Mouse (Mus musculus): ENCODE data around the gene Axin1. TPM values are rescaled to one million over a fixed set of nuclear protein-coding genes. Genes with fewer than 3 reads are reported as not detected.

The Axin1 gene
- 14.9 and 18.4 TPM in 2 replicates for polyA plus RNA-seq (2015; fragmentation: Nextera tagmentation; extraction: Ambion mirVana)

DNA sequence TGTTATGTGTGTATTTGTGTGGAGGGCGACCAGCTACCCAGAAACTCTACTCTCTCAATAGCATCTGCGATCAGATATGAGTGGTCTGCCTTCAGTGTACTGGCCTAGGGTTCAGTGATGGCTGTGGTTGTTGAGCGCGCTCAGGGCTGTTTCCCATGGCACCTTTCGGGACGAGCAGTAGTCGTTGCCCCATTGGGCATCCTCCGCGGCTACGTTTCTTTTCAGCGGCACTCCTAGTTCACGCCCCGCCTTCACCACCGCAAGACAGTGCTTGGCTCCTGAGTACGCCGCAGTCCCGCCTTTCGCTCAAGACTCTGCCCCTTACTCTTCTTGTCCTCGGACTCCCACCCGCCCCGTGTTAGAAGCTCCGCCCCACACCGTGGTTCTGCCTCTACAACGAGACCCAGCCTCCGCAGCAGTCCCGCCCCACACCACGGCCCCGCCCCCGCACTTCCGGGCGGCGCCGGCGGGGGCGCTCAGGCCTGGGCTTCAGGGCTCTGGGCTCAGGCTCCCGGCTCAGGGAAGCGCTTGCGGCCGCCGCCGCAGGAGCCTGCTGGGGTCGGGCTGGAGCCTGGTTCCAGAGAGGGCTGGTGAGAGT lies at the start of gene Axin1:
Gene Axin1, plus strand, starts transcription at position 450 of the 598 bp plus-strand sequence.

DNA sequence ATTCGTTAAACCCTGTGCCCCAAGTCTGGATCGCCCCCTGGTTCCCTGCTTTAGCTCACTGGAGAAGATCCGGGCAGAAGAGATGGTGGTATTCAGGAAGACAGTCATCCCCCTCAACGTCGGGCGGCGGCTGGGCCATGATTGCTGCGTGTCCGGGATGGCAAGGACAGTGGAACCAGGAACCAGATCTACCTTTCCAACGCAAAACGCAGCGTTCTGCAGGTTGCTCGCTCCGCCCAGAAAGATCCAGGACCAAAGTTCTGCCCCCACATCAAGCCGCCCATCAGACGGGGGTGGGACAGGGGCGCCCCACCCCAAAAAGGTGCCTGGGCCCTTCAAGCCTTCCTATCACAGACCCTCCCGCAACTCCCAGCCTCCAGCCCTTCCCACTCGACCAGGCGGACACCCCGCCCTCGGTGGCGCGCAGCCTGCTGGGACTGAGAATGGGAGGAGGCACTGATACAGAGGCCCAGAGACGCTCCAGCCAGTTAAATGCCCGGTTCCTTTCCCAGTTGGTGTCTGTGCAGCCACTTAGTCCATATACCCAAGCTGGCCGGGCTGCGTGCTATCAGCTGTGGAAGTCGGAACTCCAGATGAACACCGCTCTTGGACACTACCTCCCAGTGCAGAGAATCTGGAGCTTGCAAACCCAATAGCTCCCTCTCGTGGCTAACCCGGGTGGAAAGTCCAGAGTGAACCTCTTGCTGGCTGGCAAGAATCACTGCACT lies 48.4 kb upstream of the Axin1 start, which contains the start of gene Decr2:
Gene Decr2, minus strand, starts transcription at position 433 of the 728 bp plus-strand sequence.

DNA sequence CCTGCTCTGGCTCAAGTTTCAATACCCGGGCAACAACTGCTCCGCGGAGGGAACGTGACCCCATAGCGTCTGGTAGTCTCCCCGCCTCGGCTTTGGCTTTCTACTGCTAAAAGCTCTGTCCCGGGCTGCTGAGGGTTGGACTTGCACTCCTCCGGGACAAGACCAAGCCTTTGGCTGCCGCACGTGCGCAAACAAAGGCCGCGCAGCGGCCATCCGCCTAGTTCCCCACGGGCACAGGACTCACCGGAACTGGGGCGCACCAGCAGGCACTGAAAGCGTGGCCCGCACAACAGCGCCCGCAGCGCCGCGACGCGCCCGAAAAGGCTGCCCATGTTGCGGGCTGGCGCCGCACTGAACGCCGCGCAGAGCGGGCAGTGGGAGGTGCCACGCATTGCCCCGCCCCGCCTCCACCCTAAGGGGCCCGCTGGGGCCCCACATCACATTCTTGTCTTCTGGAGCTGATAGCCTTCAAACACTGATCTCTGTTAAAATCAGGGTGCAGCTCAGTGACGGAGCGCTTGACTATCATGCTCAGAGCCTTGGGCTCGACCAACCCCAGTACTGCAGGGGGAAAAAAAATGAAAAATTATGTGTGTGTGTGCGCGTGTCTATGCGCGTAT lies 43.3 kb upstream of the Axin1 start, which contains the start of gene Nme4:
Gene Nme4, minus strand, starts transcription at position 482 of the 620 bp plus-strand sequence.

DNA sequence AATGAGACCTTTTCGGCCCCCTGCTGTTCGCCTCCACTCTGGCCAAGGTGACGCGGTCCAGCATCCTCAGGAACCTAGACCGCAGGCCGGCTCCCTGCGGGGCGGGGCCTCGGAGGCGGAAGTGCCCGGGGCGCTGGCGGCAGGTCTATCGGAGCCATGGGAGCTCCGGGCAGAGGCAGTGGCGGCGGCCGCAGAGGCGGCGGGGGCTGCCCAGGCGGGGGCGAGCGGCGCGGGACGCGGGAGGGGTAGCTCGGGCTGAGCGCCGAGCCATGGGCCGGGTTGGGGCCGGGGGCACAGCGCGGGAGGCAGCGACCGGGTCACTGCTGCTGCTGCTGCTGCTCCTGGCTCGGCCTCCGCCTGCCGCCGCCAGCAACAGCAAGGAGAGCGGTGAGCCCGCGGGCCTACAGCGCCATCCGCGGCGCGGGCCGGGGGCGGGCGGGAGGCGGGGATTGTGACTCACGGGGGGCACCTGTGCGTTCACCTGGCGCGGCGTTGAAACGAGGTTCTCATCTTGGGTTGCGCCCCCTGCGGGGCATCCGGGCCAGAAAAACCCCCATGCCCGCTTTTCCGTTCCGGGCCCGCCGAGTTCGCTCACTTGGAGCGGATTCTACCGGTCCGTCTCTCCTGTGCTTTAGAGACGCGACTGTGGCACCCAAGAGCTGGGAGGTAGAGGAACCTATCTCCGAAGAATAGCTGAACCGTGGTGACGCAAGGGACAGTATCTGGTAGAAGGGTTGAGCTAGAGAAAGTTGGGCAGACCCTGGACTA lies 25.1 kb upstream of the Axin1 start, which contains the start of gene Tmem8:
Gene Tmem8, plus strand, starts transcription at position 119 of the 768 bp plus-strand sequence.

DNA sequence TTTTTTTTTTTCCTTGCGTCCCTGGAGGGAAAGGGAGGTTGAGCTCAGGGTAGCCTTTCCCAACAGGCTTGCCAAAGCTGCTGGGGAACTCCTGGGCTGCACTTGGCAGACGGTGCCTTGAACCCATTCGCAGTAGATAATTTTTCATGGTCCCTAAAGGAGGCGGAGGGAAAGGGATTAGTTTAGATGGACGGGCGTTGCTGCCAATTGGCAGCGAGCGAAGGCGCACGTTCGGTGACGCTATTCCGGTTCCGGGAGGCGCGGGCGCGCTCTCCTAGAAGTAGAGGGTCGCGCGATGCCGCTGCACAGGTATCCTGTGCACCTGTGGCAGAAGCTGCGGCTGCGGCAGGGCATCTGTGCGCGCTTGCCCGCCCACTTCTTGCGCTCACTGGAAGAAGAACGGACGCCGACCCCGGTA lies 15.2 kb upstream of the Axin1 start, which contains the start of gene Mrpl28:
Gene Mrpl28, plus strand, starts transcription at position 234 of the 418 bp plus-strand sequence.

DNA sequence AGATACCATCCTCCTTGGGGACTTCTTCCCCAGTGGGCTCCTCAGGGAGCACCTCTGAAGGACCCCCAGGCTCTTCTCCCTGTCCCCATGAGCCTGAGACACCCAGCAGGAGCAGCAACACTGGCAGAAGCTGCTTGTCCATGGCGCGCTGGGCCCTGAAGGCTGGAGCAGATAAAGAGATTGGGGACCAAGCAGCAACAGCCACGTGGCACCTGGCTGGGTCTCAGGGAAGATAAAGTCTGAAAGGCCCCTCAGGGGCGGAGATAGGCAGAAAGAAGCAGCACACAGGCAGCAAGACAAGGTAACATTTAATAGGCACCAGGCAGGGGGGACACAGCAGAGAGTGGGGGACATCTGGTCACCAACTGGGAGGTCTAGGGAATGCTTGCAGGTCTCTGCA lies 60.4 kb downstream of the Axin1 start, which contains the start of gene Pdia2:
Gene Pdia2, minus strand, starts transcription at position 196 of the 400 bp plus-strand sequence.

DNA sequence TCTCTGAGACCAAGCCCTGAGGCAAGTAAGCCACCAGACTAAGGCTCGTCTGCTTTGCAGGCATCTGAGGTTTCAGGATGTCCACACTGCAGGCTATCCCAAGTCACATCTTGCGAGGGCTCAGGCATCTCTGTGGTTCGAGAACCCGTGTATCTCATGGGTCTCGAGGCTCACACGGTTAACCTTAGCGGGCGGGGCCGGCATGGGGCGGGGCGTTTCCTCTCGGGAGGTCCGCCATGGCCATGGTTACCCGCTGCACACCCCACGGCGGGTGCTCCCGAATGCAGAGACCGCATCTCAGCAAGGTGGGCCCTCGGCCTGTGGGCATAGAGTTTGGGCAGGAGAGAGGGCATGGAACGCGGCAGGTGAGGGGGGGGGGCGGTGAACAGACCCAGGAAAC lies 64.2 kb downstream of the Axin1 start, which contains the start of gene Rgs11:
Gene Rgs11, plus strand, starts transcription at position 215 of the 400 bp plus-strand sequence.

DNA sequence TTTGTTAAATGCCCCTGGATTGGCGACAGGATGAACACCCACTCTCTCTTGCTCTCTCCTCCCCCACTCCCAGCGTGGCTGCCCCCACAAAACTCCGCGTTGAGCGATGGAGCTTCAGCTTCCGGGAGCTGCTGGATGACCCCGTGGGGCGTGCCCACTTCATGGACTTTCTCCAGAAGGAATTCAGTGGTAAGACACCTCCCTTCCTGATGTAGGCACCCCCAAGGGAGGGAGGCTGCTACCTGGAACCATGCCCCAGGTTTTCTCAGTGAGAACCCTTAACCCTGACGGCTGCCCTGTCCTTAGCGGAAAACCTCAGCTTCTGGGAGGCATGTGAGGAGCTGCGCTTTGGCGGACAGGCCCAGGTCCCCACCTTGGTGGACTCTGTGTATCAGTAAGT lies 69.2 kb downstream of the Axin1 start, which contains the start of gene Arhgdig:
Gene Arhgdig, minus strand, starts transcription at position 101 of the 400 bp plus-strand sequence.

DNA sequence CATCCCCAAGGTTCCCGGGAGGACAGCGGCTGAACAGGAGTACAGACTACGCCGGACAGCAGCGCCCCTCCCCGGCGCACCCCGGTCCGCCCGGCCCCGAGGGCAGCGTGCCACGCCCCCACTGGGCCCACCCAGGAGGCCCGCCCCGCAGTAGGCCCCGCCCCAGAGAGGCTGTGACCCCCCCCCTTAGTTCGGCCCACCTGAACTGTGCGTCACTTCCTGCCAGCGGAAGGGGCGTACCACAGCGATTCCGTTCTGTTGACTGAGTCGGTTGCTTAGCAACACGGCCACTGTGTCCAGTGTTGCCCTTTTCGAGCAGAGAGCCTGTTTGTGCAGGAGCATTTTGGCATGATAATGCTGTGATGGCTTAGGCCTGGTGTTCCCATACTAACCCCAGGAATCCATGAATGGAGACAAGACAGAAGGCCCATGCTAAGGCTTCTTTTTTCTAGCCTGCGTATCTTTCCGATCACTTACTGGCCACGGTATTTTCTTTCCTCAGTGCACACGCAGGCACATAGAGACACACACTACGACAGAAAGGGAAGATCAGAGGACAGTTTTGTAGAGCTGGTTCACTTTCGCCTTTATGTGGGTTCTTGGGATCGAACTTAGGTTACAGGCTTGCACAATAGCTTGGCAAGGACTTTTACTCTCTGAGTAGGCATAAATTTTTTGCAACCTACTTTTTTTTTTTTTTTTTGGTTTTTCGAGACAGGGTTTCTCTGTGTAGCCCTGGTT lies 105.8 kb downstream of the Axin1 start, which contains the start of gene Fam234a:
Gene Fam234a, minus strand, starts transcription at position 142 of the 741 bp plus-strand sequence.

Other genes with a start within 250 kb of the Axin1 start
- gene Rab40c, start 219.0 kb upstream of the Axin1 start, polyA plus RNA-seq (2015; fragmentation: Nextera tagmentation; extraction: Ambion mirVana) = 20.0 and 27.4 TPM in 2 replicates
- 35.6 and 46.1 TPM in 2 replicates for gene Pigq, start 193.8 kb upstream of the Axin1 start, polyA plus RNA-seq (2015; fragmentation: Nextera tagmentation; extraction: Ambion mirVana)
- 0.18 TPM in 1 of 2 replicates, not detected in the other for gene Nhlrc4, start 193.7 kb upstream of the Axin1 start, polyA plus RNA-seq (2015; fragmentation: Nextera tagmentation; extraction: Ambion mirVana)
- gene A930017K11Rik, start 186.1 kb upstream of the Axin1 start, polyA plus RNA-seq (2015; fragmentation: Nextera tagmentation; extraction: Ambion mirVana) = 0.21 TPM in 1 of 2 replicates, not detected in the other
- 9.1 and 11.3 TPM in 2 replicates for gene Capn15, start 152.9 kb upstream of the Axin1 start, polyA plus RNA-seq (2015; fragmentation: Nextera tagmentation; extraction: Ambion mirVana)
- gene Rab11fip3, start 69.1 kb upstream of the Axin1 start, polyA plus RNA-seq (2015; fragmentation: Nextera tagmentation; extraction: Ambion mirVana) = 6.9 and 7.5 TPM in 2 replicates
- gene Decr2, start 48.4 kb upstream of the Axin1 start, polyA plus RNA-seq (2015; fragmentation: Nextera tagmentation; extraction: Ambion mirVana) = 37.1 and 42.1 TPM in 2 replicates
- gene Nme4, start 43.1 kb upstream of the Axin1 start, polyA plus RNA-seq (2015; fragmentation: Nextera tagmentation; extraction: Ambion mirVana) = 32.7 and 33.1 TPM in 2 replicates
- 3.1 and 4.5 TPM in 2 replicates for gene Tmem8, start 25.4 kb upstream of the Axin1 start, polyA plus RNA-seq (2015; fragmentation: Nextera tagmentation; extraction: Ambion mirVana)
- 180 and 209 TPM in 2 replicates for gene Mrpl28, start 15.2 kb upstream of the Axin1 start, polyA plus RNA-seq (2015; fragmentation: Nextera tagmentation; extraction: Ambion mirVana)
- 3.2 and 6.9 TPM in 2 replicates for gene Pdia2, start 60.4 kb downstream of the Axin1 start, polyA plus RNA-seq (2015; fragmentation: Nextera tagmentation; extraction: Ambion mirVana)
- gene Rgs11, start 64.3 kb downstream of the Axin1 start, polyA plus RNA-seq (2015; fragmentation: Nextera tagmentation; extraction: Ambion mirVana) = 10.2 and 16.3 TPM in 2 replicates
- 36.0 and 74.3 TPM in 2 replicates for gene Arhgdig, start 69.1 kb downstream of the Axin1 start, polyA plus RNA-seq (2015; fragmentation: Nextera tagmentation; extraction: Ambion mirVana)
- gene Fam234a, start 105.6 kb downstream of the Axin1 start, polyA plus RNA-seq (2015; fragmentation: Nextera tagmentation; extraction: Ambion mirVana) = 48.4 and 80.9 TPM in 2 replicates
- 44.4 and 65.5 TPM in 2 replicates for gene Luc7l, start 114.2 kb downstream of the Axin1 start, polyA plus RNA-seq (2015; fragmentation: Nextera tagmentation; extraction: Ambion mirVana)